In the genomic region with DNA sequence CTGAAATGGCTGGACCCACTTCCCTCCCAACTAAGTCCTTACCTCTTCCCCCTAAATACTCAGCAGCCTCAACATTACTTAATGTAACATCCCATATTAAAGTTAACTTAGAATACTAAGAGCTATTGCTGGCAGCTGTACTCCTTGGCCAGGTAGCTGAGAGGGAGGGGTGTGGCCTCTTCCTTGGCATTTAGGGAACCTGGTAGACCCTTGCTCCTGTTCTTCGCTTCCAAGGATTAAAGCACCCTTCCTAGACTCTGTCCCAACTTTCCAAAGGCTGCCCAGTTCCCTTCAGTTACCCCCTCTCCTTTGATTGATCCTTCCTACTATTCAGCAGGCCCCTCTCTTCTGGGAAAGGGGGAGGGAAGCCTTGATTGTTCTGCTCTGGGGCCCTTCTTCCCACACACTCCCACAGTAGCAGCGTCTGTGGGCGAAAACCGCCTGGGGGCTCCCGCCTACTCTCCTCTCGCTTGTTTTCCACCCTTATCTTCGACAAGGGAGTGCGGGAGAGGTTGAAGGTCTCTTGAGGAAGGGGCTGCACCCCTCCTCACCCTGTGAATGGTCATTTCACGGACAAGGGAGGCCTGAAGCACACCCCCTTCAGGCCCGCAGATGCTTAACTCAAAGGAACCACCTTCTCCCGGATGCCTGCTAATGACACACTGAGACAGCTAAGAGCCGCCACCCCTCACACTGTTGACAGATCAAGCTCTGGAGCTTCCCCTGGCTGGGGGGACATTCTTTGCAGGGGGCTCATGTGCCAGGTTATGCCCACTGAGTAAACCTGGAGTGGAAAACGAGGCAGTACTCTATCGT, we compare ENCODE assay signal across 8 mouse cellular contexts. TPM values are rescaled to one million over a fixed set of nuclear protein-coding genes. Genes with fewer than 3 reads are reported as not detected.
A peak's percentile ranks its signal among the peaks of the same experiment; 100 is the strongest.
DNase-seq lines count a peak whose midpoint lies in the region; ATAC-seq and TF ChIP-seq lines count a peak whose summit lies in the region.

No protein-coding gene starts in this region.

- H3K9ac ChIP-seq in forebrain, embryonic 16.5 days (replicated peaks; ENCODE audit: low read depth, low read length): peak overlapping the region; percentile 62
- peak overlapping the region; percentile 92 for H3K9ac ChIP-seq in limb, embryonic 12.5 days (replicated peaks)

- no peaks in the 10 kb centered on the region for H3K9me3 ChIP-seq in megakaryocyte, embryonic 14.5 days
- H3K9me3 ChIP-seq in forebrain, embryonic 16.5 days (ENCODE audit: control insufficient read depth, low read length): no peaks in the 10 kb centered on the region
- H3K9me3 ChIP-seq in limb, embryonic 12.5 days: no peaks in the 10 kb centered on the region

- DNase-seq in neural tube, embryonic 10.5 days (ENCODE audit: extremely low spot score, low spot score): peak; percentile 69
- no peak for DNase-seq in adrenal gland, adult 18-20 months (ENCODE audit: low spot score in 2 of 2)

- TF ChIP-seq CTCF in bone marrow, adult 2 months (IDR thresholded peaks at IDR 0.05; ENCODE audit: control insufficient read depth, insufficient read depth, low read length): no peak

- H3K4me3 ChIP-seq in megakaryocyte, embryonic 14.5 days (replicated peaks): peak overlapping the region; percentile 95
- peak overlapping the region; percentile 54 for H3K4me3 ChIP-seq in bone marrow, adult 2 months (replicated peaks; ENCODE audit: control insufficient read depth, low read depth, low read length)
- H3K4me3 ChIP-seq in forebrain, embryonic 16.5 days (replicated peaks; ENCODE audit: low read length): peak overlapping the region; percentile 56
- H3K4me3 ChIP-seq in limb, embryonic 12.5 days (replicated peaks): peak overlapping the region; percentile 80

- H3K4me2 ChIP-seq in forebrain, embryonic 16.5 days (ENCODE audit: low read length): peak overlapping the region; percentile 83
- peak overlapping the region; percentile 88 for H3K4me2 ChIP-seq in limb, embryonic 12.5 days

- no peak for ATAC-seq in megakaryocyte, adult 5-6 weeks (ENCODE audit: poor library complexity, severe bottlenecking)
- ATAC-seq in forebrain, embryonic 16.5 days: no peak
- ATAC-seq in limb, embryonic 12.5 days (ENCODE audit: insufficient number of reproducible peaks, insufficient read depth, low FRiP score, low TSS enrichment, low read depth): no peak
- ATAC-seq in granulocyte monocyte progenitor cell, adult 5-6 weeks (replicated peaks; ENCODE audit: poor library complexity, severe bottlenecking): no peak

- peaks cover 92% of the 10 kb centered on the region for H3K4me1 ChIP-seq in megakaryocyte, embryonic 14.5 days
- H3K4me1 ChIP-seq in bone marrow, adult 2 months (ENCODE audit: control insufficient read depth, insufficient read depth, low read length): no peaks in the 10 kb centered on the region; the same call in 1 of the 2 replicates
- H3K4me1 ChIP-seq in forebrain, embryonic 16.5 days (replicated peaks; ENCODE audit: control insufficient read depth, insufficient read depth, low read length): peaks cover 42% of the 10 kb centered on the region
- peaks cover 73% of the 10 kb centered on the region for H3K4me1 ChIP-seq in limb, embryonic 12.5 days (replicated peaks)

- no peak for TF ChIP-seq POLR2A in bone marrow, adult 2 months (IDR thresholded peaks at IDR 0.05; ENCODE audit: borderline replicate concordance, control insufficient read depth, low read depth, low read length)

- H3K27me3 ChIP-seq in megakaryocyte, embryonic 14.5 days (replicated peaks): no peaks in the 10 kb centered on the region
- H3K27me3 ChIP-seq in forebrain, embryonic 16.5 days (replicated peaks; ENCODE audit: control insufficient read depth, insufficient read depth, low read length): peaks cover 43% of the 10 kb centered on the region
- no peaks in the 10 kb centered on the region for H3K27me3 ChIP-seq in limb, embryonic 12.5 days

- H3K36me3 ChIP-seq in megakaryocyte, embryonic 14.5 days (replicated peaks; ENCODE audit: low read length): peaks cover 43% of the 10 kb centered on the region
- no peaks in the 10 kb centered on the region for H3K36me3 ChIP-seq in forebrain, embryonic 16.5 days (ENCODE audit: control insufficient read depth, insufficient read depth)
- H3K36me3 ChIP-seq in limb, embryonic 12.5 days: peaks cover 36% of the 10 kb centered on the region

- WGBS in bone marrow, adult 2 months: 14% methylated on average over 14 of the region's 14 CpGs
- 6% methylated on average over 14 of the region's 14 CpGs for WGBS in forebrain, embryonic 16.5 days
- WGBS in limb, embryonic 12.5 days: 5% methylated on average over 14 of the region's 14 CpGs

- peak overlapping the region; percentile 65; the same call in 1 of the 2 replicates for H3K27ac ChIP-seq in bone marrow, adult 2 months (ENCODE audit: control insufficient read depth, insufficient read depth, low read depth, low read length, poor library complexity)
- no peak overlapping the region for H3K27ac ChIP-seq in forebrain, embryonic 16.5 days (ENCODE audit: low read length)
- peak overlapping the region; percentile 100 for H3K27ac ChIP-seq in limb, embryonic 12.5 days

RNA-seq across cellular contexts. Expression of a gene that starts 1.1 kb away (rescaled TPM):
- polyA plus RNA-seq in megakaryocyte, embryonic 14.5 days (2012; ENCODE audit: insufficient read depth, low replicate concordance): 1.5 TPM in 1 of 2 replicates, not detected in the other
- 15.2 and 18.4 TPM in 2 replicates for total RNA-seq in megakaryocyte, adult 5-6 weeks (2015)
- total RNA-seq in megakaryocyte, adult 5-6 weeks (2017): 17.0 and 17.5 TPM in 2 replicates
- polyA plus RNA-seq in bone marrow, adult 2 months (2011; ENCODE audit: insufficient read depth, insufficient read length, low replicate concordance, missing spikeins): 6.7 and 7.3 TPM in 2 replicates
- 5.7 and 7.0 TPM in 2 replicates for polyA plus RNA-seq in forebrain, embryonic 16.5 days (2015; fragmentation: Nextera tagmentation; extraction: Ambion mirVana)
- polyA plus RNA-seq in limb, embryonic 12.5 days (2016; fragmentation: Nextera tagmentation; extraction: Ambion mirVana): 12.6 and 13.5 TPM in 2 replicates
- 14.7 and 18.9 TPM in 2 replicates for total RNA-seq in granulocyte monocyte progenitor cell, adult 5-6 weeks (2014; fragmentation: Nextera tagmentation)
- total RNA-seq in granulocyte monocyte progenitor cell, adult 5-6 weeks (2017): 21.7 TPM in 2 replicates
- 1 to 10 TPM; 5.0 to 5.4 TPM for total RNA-seq in adrenal gland, adult 18-20 months (2021)

RNA-seq across cellular contexts. Expression of a gene that starts 2.8 kb away (rescaled TPM):
- 19.1 and 21.3 TPM in 2 replicates for polyA plus RNA-seq in megakaryocyte, embryonic 14.5 days (2012; ENCODE audit: insufficient read depth, low replicate concordance)
- total RNA-seq in megakaryocyte, adult 5-6 weeks (2015): 2.0 and 2.6 TPM in 2 replicates
- total RNA-seq in megakaryocyte, adult 5-6 weeks (2017): 2.3 and 2.4 TPM in 2 replicates
- 3.3 and 4.0 TPM in 2 replicates for polyA plus RNA-seq in bone marrow, adult 2 months (2011; ENCODE audit: insufficient read depth, insufficient read length, low replicate concordance, missing spikeins)
- polyA plus RNA-seq in forebrain, embryonic 16.5 days (2015; fragmentation: Nextera tagmentation; extraction: Ambion mirVana): 3.9 and 4.5 TPM in 2 replicates
- 15.3 and 19.1 TPM in 2 replicates for polyA plus RNA-seq in limb, embryonic 12.5 days (2016; fragmentation: Nextera tagmentation; extraction: Ambion mirVana)
- 7.3 and 11.4 TPM in 2 replicates for total RNA-seq in granulocyte monocyte progenitor cell, adult 5-6 weeks (2014; fragmentation: Nextera tagmentation)
- 2.6 and 4.7 TPM in 2 replicates for total RNA-seq in granulocyte monocyte progenitor cell, adult 5-6 weeks (2017)
- 10 to 100 TPM; 23.4 to 38.0 TPM for total RNA-seq in adrenal gland, adult 18-20 months (2021)

RNA-seq across cellular contexts. Expression of a gene that starts 22.8 kb away (rescaled TPM):
- 33.8 and 70.6 TPM in 2 replicates for polyA plus RNA-seq in megakaryocyte, embryonic 14.5 days (2012; ENCODE audit: insufficient read depth, low replicate concordance)
- 82.5 and 89.6 TPM in 2 replicates for total RNA-seq in megakaryocyte, adult 5-6 weeks (2015)
- 120 and 128 TPM in 2 replicates for total RNA-seq in megakaryocyte, adult 5-6 weeks (2017)
- polyA plus RNA-seq in bone marrow, adult 2 months (2011; ENCODE audit: insufficient read depth, insufficient read length, low replicate concordance, missing spikeins): 31.6 and 60.1 TPM in 2 replicates
- 4.3 and 5.1 TPM in 2 replicates for polyA plus RNA-seq in forebrain, embryonic 16.5 days (2015; fragmentation: Nextera tagmentation; extraction: Ambion mirVana)
- 8.7 and 12.1 TPM in 2 replicates for polyA plus RNA-seq in limb, embryonic 12.5 days (2016; fragmentation: Nextera tagmentation; extraction: Ambion mirVana)
- 71.6 and 82.1 TPM in 2 replicates for total RNA-seq in granulocyte monocyte progenitor cell, adult 5-6 weeks (2014; fragmentation: Nextera tagmentation)
- 46.0 and 67.5 TPM in 2 replicates for total RNA-seq in granulocyte monocyte progenitor cell, adult 5-6 weeks (2017)
- total RNA-seq in adrenal gland, adult 18-20 months (2021): 100 to 1,000 TPM in 1 of 2 experiments, 10 to 100 TPM in 1; 87.7 to 105 TPM

RNA-seq across cellular contexts. Expression of a gene that starts 39.4 kb away (rescaled TPM):
- polyA plus RNA-seq in megakaryocyte, embryonic 14.5 days (2012; ENCODE audit: insufficient read depth, low replicate concordance): 0.04 TPM in 1 of 2 replicates, not detected in the other
- total RNA-seq in megakaryocyte, adult 5-6 weeks (2015): 0.16 TPM in 1 of 2 replicates, not detected in the other
- total RNA-seq in megakaryocyte, adult 5-6 weeks (2017): 0.20 TPM in 1 of 2 replicates, not detected in the other
- polyA plus RNA-seq in bone marrow, adult 2 months (2011; ENCODE audit: insufficient read depth, insufficient read length, low replicate concordance, missing spikeins): 1.4 and 1.7 TPM in 2 replicates
- 1.1 and 1.3 TPM in 2 replicates for polyA plus RNA-seq in forebrain, embryonic 16.5 days (2015; fragmentation: Nextera tagmentation; extraction: Ambion mirVana)
- polyA plus RNA-seq in limb, embryonic 12.5 days (2016; fragmentation: Nextera tagmentation; extraction: Ambion mirVana): 0.33 and 0.59 TPM in 2 replicates
- total RNA-seq in granulocyte monocyte progenitor cell, adult 5-6 weeks (2014; fragmentation: Nextera tagmentation): not detected in 2 replicates
- total RNA-seq in granulocyte monocyte progenitor cell, adult 5-6 weeks (2017): not detected in 2 replicates
- total RNA-seq in adrenal gland, adult 18-20 months (2021): 10 to 100 TPM in 1 of 2 experiments, under 1 TPM in 1; 0.83 to 35.2 TPM

RNA-seq across cellular contexts. Expression of a gene that starts 44.6 kb away (rescaled TPM):
- polyA plus RNA-seq in megakaryocyte, embryonic 14.5 days (2012; ENCODE audit: insufficient read depth, low replicate concordance): 10.2 and 208 TPM in 2 replicates
- 85.5 and 104 TPM in 2 replicates for total RNA-seq in megakaryocyte, adult 5-6 weeks (2015)
- total RNA-seq in megakaryocyte, adult 5-6 weeks (2017): 62.4 and 72.2 TPM in 2 replicates
- 23.5 and 48.3 TPM in 2 replicates for polyA plus RNA-seq in bone marrow, adult 2 months (2011; ENCODE audit: insufficient read depth, insufficient read length, low replicate concordance, missing spikeins)
- 114 and 117 TPM in 2 replicates for polyA plus RNA-seq in forebrain, embryonic 16.5 days (2015; fragmentation: Nextera tagmentation; extraction: Ambion mirVana)
- 87.6 and 94.7 TPM in 2 replicates for polyA plus RNA-seq in limb, embryonic 12.5 days (2016; fragmentation: Nextera tagmentation; extraction: Ambion mirVana)
- total RNA-seq in granulocyte monocyte progenitor cell, adult 5-6 weeks (2014; fragmentation: Nextera tagmentation): 13.9 and 15.0 TPM in 2 replicates
- total RNA-seq in granulocyte monocyte progenitor cell, adult 5-6 weeks (2017): 5.7 and 18.1 TPM in 2 replicates
- 100 to 1,000 TPM; 145 to 148 TPM for total RNA-seq in adrenal gland, adult 18-20 months (2021)
